In the genomic region with DNA sequence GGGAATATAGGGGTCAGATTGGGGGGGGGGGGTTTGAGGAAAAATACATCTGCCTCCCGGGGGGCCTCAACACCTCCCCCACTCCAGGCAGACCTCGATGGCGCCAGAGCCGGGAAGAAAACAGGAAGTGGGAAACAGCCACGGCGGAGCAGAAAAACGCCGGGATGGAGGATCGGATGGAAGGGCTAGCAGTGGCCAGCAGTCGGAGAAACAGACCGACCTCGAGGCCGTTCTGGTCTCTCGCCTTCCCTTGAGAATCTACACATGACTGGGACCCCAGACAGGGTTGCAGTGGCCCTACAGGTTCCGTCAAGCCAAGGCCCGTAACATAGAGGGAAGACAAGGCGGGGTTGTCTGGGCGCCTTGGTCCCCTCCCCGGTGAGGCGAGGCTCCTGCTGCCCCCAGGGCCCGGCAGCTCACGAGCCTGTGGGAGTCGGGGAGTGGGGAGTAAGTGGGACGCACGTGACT, we compare ENCODE assay signal across 7 mouse cellular contexts. TPM values are rescaled to one million over a fixed set of nuclear protein-coding genes. Genes with fewer than 3 reads are reported as not detected.
DNase-seq lines count a peak whose midpoint lies in the region; ATAC-seq and TF ChIP-seq lines count a peak whose summit lies in the region.

No protein-coding gene starts in this region.

- no peak for TF ChIP-seq EP300 in liver, postnatal 0 days (IDR thresholded peaks at IDR 0.05; ENCODE audit: low read depth)

- peak overlapping the region; percentile 98 for H3K4me3 ChIP-seq in lung, embryonic 16.5 days (ENCODE audit: low read length)
- H3K4me3 ChIP-seq in hindbrain, embryonic 11.5 days (ENCODE audit: low read depth, low read length) = peak overlapping the region; percentile 90
- peak overlapping the region; percentile 74 for H3K4me3 ChIP-seq in liver, postnatal 0 days (ENCODE audit: low read depth, low read length)

- H3K4me1 ChIP-seq in lung, embryonic 16.5 days (replicated peaks; ENCODE audit: control insufficient read depth, insufficient read depth, low read length) = peaks cover 43% of the 10 kb centered on the region
- H3K4me1 ChIP-seq in hindbrain, embryonic 11.5 days (replicated peaks; ENCODE audit: control insufficient read depth, insufficient read depth, low read length) = peaks cover 12% of the 10 kb centered on the region
- peaks cover 41% of the 10 kb centered on the region for H3K4me1 ChIP-seq in liver, postnatal 0 days (ENCODE audit: insufficient read depth)

- H3K9me3 ChIP-seq in lung, embryonic 16.5 days (ENCODE audit: control insufficient read depth, low read length) = no peaks in the 10 kb centered on the region
- H3K9me3 ChIP-seq in hindbrain, embryonic 11.5 days (ENCODE audit: control insufficient read depth, low read length) = no peaks in the 10 kb centered on the region
- H3K9me3 ChIP-seq in liver, postnatal 0 days (ENCODE audit: low read length) = no peaks in the 10 kb centered on the region

- peak overlapping the region; percentile 95 for H3K4me2 ChIP-seq in lung, embryonic 16.5 days (ENCODE audit: low read depth, low read length)
- H3K4me2 ChIP-seq in hindbrain, embryonic 11.5 days (replicated peaks; ENCODE audit: low read depth, low read length) = peak overlapping the region; percentile 94
- H3K4me2 ChIP-seq in liver, postnatal 0 days (ENCODE audit: low read depth, low read length) = peak overlapping the region; percentile 88

- TF ChIP-seq CTCF in liver, postnatal 0 days (IDR thresholded peaks at IDR 0.05; ENCODE audit: low read depth) = no peak

- peak overlapping the region; percentile 97 for H3K9ac ChIP-seq in lung, embryonic 16.5 days (ENCODE audit: low read length)
- H3K9ac ChIP-seq in hindbrain, embryonic 11.5 days (ENCODE audit: low read depth, low read length) = peak overlapping the region; percentile 79
- H3K9ac ChIP-seq in liver, postnatal 0 days (replicated peaks) = peak overlapping the region; percentile 91

- peak overlapping the region; percentile 99 for H3K27ac ChIP-seq in lung, embryonic 16.5 days (ENCODE audit: low read length)
- H3K27ac ChIP-seq in hindbrain, embryonic 11.5 days (ENCODE audit: low read depth, low read length) = peak overlapping the region; percentile 89
- peak overlapping the region; percentile 97 for H3K27ac ChIP-seq in liver, postnatal 0 days (ENCODE audit: low read depth)

- H3K36me3 ChIP-seq in lung, embryonic 16.5 days (ENCODE audit: control insufficient read depth, insufficient read depth, low read length) = peaks cover 16% of the 10 kb centered on the region
- H3K36me3 ChIP-seq in hindbrain, embryonic 11.5 days (ENCODE audit: control insufficient read depth, insufficient read depth, low read length) = no peaks in the 10 kb centered on the region
- H3K36me3 ChIP-seq in liver, postnatal 0 days (replicated peaks; ENCODE audit: insufficient read depth, low read length) = peaks cover 17% of the 10 kb centered on the region; the same call in 1 of the 2 replicates

- ATAC-seq in lung, embryonic 16.5 days (ENCODE audit: low read depth) = no peak
- no peak; the same call in 1 of the 2 replicates for ATAC-seq in hindbrain, embryonic 11.5 days (ENCODE audit: low FRiP score)
- peak; percentile 5 for ATAC-seq in liver, postnatal 0 days

- no peak for DNase-seq in lung, postnatal 25 days (ENCODE audit: low spot score)
- peak; percentile 51 to 70 for DNase-seq in cerebellum, postnatal 25 days
- DNase-seq in hindbrain, embryonic 11.5 days (ENCODE audit: low spot score) = no peak
- no peak for DNase-seq in liver, postnatal 0 days
- DNase-seq in layer of hippocampus, adult 8-10 months (ENCODE audit: low spot score in 2 of 2) = no peak
- DNase-seq in right cerebral cortex, postnatal 10 days (ENCODE audit: low spot score in 2 of 2) = no peak

- under 1% methylated on average over 25 of the region's 25 CpGs for WGBS in lung, embryonic 16.5 days
- 0% methylated on average over 24 of the region's 25 CpGs for WGBS in hindbrain, embryonic 11.5 days
- under 1% methylated on average over 23 of the region's 25 CpGs for WGBS in liver, postnatal 0 days (ENCODE audit: insufficient replicate concordance)

- no peaks in the 10 kb centered on the region for H3K27me3 ChIP-seq in lung, embryonic 16.5 days (ENCODE audit: control insufficient read depth, insufficient read depth, low read depth, low read length)
- H3K27me3 ChIP-seq in hindbrain, embryonic 11.5 days (ENCODE audit: control insufficient read depth, insufficient read depth, low read length) = no peaks in the 10 kb centered on the region
- no peaks in the 10 kb centered on the region for H3K27me3 ChIP-seq in liver, postnatal 0 days (ENCODE audit: insufficient read depth, low read length)

RNA-seq across cellular contexts. Expression of gene Erf, which starts 1.7 kb away (rescaled TPM):
- 10.5 and 13.6 TPM in 2 replicates for polyA plus RNA-seq in lung, embryonic 16.5 days (2015; fragmentation: Nextera tagmentation; extraction: Ambion mirVana)
- 12.8 and 14.2 TPM in 2 replicates for polyA plus RNA-seq in hindbrain, embryonic 11.5 days (2014; fragmentation: Nextera tagmentation; extraction: Ambion mirVana)
- 4.6 and 5.2 TPM in 2 replicates for polyA plus RNA-seq in liver, postnatal 0 days (2015; fragmentation: Nextera tagmentation; extraction: Ambion mirVana)
- 10 to 100 TPM; 39.0 to 61.0 (median 49.4) TPM for total RNA-seq in layer of hippocampus, adult 8-10 months (2022)

RNA-seq across cellular contexts. Expression of gene Gsk3a, which starts 11.2 kb away (rescaled TPM):
- 7.1 and 8.2 TPM in 2 replicates for polyA plus RNA-seq in lung, embryonic 16.5 days (2015; fragmentation: Nextera tagmentation; extraction: Ambion mirVana)
- polyA plus RNA-seq in hindbrain, embryonic 11.5 days (2014; fragmentation: Nextera tagmentation; extraction: Ambion mirVana) = 14.1 and 16.1 TPM in 2 replicates
- polyA plus RNA-seq in liver, postnatal 0 days (2015; fragmentation: Nextera tagmentation; extraction: Ambion mirVana) = 4.3 and 5.1 TPM in 2 replicates
- 100 to 1,000 TPM; 198 to 216 (median 204) TPM for total RNA-seq in layer of hippocampus, adult 8-10 months (2022)

RNA-seq across cellular contexts. Expression of gene Cic, which starts 18.6 kb away (rescaled TPM):
- 23.5 and 28.9 TPM in 2 replicates for polyA plus RNA-seq in lung, embryonic 16.5 days (2015; fragmentation: Nextera tagmentation; extraction: Ambion mirVana)
- 25.4 and 39.0 TPM in 2 replicates for polyA plus RNA-seq in hindbrain, embryonic 11.5 days (2014; fragmentation: Nextera tagmentation; extraction: Ambion mirVana)
- polyA plus RNA-seq in liver, postnatal 0 days (2015; fragmentation: Nextera tagmentation; extraction: Ambion mirVana) = 8.9 and 9.7 TPM in 2 replicates
- 100 to 1,000 TPM; 196 to 252 (median 228) TPM for total RNA-seq in layer of hippocampus, adult 8-10 months (2022)

RNA-seq across cellular contexts. Expression of gene Zfp526, which starts 27.7 kb away (rescaled TPM):
- 2.3 and 2.5 TPM in 2 replicates for polyA plus RNA-seq in lung, embryonic 16.5 days (2015; fragmentation: Nextera tagmentation; extraction: Ambion mirVana)
- polyA plus RNA-seq in hindbrain, embryonic 11.5 days (2014; fragmentation: Nextera tagmentation; extraction: Ambion mirVana) = 2.9 and 3.9 TPM in 2 replicates
- polyA plus RNA-seq in liver, postnatal 0 days (2015; fragmentation: Nextera tagmentation; extraction: Ambion mirVana) = 1.0 and 1.2 TPM in 2 replicates
- 10 to 100 TPM; 11.2 to 12.5 (median 11.7) TPM for total RNA-seq in layer of hippocampus, adult 8-10 months (2022)

RNA-seq across cellular contexts. Expression of gene Dedd2, which starts 28.5 kb away (rescaled TPM):
- polyA plus RNA-seq in lung, embryonic 16.5 days (2015; fragmentation: Nextera tagmentation; extraction: Ambion mirVana) = 9.0 and 9.5 TPM in 2 replicates
- 7.3 and 8.5 TPM in 2 replicates for polyA plus RNA-seq in hindbrain, embryonic 11.5 days (2014; fragmentation: Nextera tagmentation; extraction: Ambion mirVana)
- polyA plus RNA-seq in liver, postnatal 0 days (2015; fragmentation: Nextera tagmentation; extraction: Ambion mirVana) = 19.2 and 21.1 TPM in 2 replicates
- total RNA-seq in layer of hippocampus, adult 8-10 months (2022) = 10 to 100 TPM; 22.0 to 28.9 (median 26.5) TPM

Comparison
In these comparisons a context has a peak if more than half of its experiments do, and no peak if none do; other contexts are left out.
1. DNase-seq: peak in cerebellum, postnatal 25 days (2 of 2); none in lung, postnatal 25 days (single experiment), hindbrain, embryonic 11.5 days (single experiment), liver, postnatal 0 days (single experiment), layer of hippocampus, adult 8-10 months (0 of 2) and right cerebral cortex, postnatal 10 days (0 of 2).
2. Peak in every context shown above with its lines, with median percentiles within 50 percentile points of each other: H3K27ac ChIP-seq, H3K4me2 ChIP-seq, H3K4me3 ChIP-seq and H3K9ac ChIP-seq.